Mouse (Mus musculus) urinary bladder, postnatal 10 days (tissue): ENCODE data around the gene A830018L16Rik.
"Not testable (repeated sequence)": the region's sequence is repeated elsewhere in the genome, so short reads cannot be mapped to it uniquely, and the experiment has no call there.

Source experiments
- DNase-seq: peaks from one replicate; pipeline ENCODE4 v3.0.0; 2022; ENCODE audit warnings: low spot score

The A830018L16Rik gene

GRCm38 (mm10) chr1:11413894-11414556, at the start of gene A830018L16Rik:
Gene A830018L16Rik (plus strand): TSS chr1:11414105.
- no peak for DNase-seq

GRCm38 (mm10) chr1:11385846-11386245, 28.1 kb upstream of the A830018L16Rik start:
- DNase-seq: no peak

- no peak for DNase-seq
These were observed 18.5 kb upstream of the A830018L16Rik start for GRCm38 (mm10) chr1:11395408-11395807.

DNA sequence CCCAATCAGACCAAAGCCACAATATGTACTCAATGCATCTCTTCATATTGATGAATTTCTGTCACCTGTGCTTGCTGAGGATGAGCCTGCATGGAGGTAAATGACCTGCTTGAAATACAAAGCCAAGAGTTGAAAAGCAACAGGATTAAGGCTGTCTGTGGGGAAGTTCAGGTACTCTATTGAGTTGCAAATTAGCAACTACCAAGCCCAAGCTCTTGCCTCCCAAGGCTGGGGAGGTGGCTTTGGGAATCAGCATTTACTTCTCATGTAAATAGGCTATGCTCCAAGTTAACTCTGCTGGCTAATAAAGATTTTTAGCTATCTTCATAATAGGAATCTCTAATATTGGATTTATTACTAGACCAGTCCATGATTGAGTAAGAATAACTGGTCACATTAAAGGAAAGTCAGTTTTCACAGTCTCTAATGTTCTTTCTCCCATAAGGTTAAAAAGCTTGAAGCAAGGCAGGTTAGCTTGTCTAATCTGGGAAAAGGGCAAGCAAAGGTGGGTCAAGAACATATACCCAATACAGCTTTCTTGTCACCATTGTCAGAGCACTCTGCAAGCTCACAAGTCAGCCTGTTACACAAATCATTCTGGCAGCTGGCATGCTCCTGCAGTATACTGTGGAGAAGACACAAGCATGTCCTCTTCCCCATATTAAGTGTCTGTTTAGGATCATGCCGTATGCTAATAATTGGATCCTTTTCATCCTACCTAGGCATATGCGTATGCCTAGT, 17.7 kb upstream of the A830018L16Rik start:
- DNase-seq: no peak

DNA sequence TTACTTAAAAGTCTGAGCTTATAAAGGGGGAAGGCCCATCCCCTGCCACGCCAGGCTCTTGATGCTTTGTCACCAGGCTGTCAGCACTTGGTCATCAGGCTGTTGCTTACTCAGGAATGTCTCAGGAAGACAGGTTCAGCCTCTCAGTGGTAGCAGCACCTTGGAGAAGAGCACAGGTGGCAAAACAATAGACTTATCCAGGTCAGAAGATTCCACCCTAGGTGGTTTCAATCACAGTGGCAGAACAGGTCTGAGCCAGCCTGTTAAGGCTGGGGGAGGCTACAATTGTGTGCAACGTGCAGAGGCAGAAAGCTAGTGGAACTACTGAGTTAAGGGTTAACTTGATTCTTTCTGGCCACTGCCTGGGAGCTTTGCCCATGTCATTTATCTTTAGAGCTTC, 12.7 kb upstream of the A830018L16Rik start:
- no peak for DNase-seq

- no peak for DNase-seq
These were observed 8.4 kb upstream of the A830018L16Rik start for GRCm38 (mm10) chr1:11405527-11405926.

- no peak for DNase-seq
These were observed 7.9 kb upstream of the A830018L16Rik start for GRCm38 (mm10) chr1:11406026-11406425.

GRCm38 (mm10) chr1:11414560-11414959, 655 bp downstream of the A830018L16Rik start:
- no peak for DNase-seq

DNA sequence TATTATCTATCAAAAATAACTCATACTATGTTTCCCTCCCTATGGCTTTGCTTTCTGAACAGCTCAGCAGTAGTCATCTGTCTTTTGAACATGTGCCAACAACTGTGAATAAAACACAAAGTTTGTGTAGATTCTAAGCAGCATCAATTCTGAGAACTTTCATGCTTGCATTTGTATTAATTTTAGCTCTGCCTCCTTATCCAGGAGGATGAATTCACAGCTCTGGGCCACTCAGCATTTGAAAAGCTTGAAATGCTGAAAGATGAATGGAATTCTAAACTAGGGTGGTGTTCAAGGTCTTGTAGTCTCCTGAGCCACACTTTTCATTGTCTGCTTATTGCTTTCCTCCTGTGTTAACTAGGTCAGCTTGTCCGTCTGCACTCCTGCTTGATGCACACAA, 13.4 kb downstream of the A830018L16Rik start:
- no peak for DNase-seq

DNA sequence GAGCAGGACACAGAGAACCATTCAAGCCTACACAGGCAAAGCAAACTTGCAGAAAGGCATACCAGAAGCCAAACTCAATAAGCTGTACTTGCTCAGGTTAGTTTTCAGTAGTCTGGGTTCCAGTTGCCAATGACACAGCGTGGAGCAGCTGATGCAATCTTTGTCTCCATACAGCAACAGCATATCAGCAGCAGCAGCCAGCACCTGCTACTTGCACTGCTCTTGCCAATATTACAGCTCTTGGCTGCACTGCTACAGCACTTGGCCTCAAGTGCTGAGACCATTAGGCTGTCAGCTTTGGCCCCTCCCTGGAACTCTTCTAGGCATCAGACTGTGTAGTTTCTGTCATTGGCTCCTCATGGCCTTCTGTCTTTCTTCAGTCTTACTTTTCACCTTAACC, 44.4 kb downstream of the A830018L16Rik start:
- DNase-seq: no peak

GRCm38 (mm10) chr1:11466325-11466724, 52.4 kb downstream of the A830018L16Rik start:
- no peak for DNase-seq

- DNase-seq: no peak
These were observed 53.2 kb downstream of the A830018L16Rik start for GRCm38 (mm10) chr1:11467065-11467643.

GRCm38 (mm10) chr1:11492936-11493335, 79.0 kb downstream of the A830018L16Rik start:
- DNase-seq: no peak

DNA sequence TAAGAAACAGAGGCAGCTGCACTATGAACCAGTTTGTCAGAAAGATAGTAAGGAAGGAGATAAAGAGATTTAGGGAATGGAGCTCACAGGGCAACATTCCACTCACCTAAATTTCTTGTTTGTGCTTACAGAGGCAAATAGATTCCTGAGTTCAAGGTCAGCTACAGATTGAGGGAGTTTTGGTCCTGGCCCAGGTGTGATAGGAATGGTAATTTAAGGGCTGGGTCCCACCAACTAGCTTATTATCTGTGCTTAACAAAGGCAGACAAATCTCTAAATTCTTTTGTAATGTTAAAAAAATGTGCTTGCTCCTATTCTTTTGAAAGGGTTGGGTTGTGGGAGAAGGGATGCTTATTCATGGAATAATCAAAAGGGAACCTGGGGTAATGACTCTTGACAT, 87.7 kb downstream of the A830018L16Rik start:
- no peak for DNase-seq

- DNase-seq: not testable (repeated sequence)
These were observed 135.9 kb downstream of the A830018L16Rik start for GRCm38 (mm10) chr1:11549810-11550209.

GRCm38 (mm10) chr1:11565309-11565708, 151.4 kb downstream of the A830018L16Rik start:
- DNase-seq: no peak

GRCm38 (mm10) chr1:11566730-11567129, 152.8 kb downstream of the A830018L16Rik start:
- no peak for DNase-seq

DNA sequence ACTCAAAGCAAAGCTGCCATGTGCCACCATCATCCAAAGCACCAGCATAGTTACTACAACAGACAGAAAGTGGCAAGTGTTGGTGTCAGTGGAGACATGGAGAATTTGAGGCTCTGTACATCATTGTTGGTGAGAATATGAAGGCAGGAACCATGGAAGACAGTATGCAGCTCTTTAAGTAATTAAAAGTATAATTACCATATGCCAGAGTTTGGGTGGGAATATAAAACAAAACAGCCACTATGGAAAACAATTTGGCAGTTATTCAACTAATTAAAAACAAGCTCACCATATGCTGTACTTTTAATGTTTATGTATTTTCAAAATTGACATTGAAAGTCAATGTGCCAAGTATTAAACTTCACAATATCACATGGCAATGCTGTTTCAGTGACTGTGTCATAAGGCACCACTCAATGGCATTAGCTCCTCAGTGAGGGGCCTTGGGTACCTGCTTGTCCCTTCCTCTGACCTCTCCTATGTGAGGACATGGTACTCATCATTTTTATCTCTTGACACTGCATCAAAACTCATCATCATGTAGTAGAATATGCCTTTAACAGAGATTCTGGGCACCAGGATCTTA, 153.5 kb downstream of the A830018L16Rik start:
- DNase-seq: no peak

DNA sequence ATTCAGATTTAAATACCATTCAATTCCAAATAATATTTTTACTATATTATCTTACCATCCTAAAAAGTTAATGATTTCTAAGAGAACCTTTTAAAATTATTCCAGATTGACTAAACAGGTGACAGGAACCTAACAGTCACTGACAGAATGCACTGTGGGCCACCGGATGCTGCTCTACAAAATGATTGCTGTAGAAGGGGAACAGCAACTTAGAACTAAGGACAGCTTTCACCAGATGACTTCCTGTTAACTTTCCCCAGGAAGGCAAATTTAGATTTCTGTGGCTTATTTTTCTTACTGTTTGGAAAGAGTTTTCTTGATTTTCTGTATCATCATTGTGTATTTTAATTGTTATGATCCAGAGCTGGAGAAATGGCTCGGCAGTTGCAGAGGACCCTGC, 156.4 kb downstream of the A830018L16Rik start:
- no peak for DNase-seq

- no peak for DNase-seq
These were observed 159.6 kb downstream of the A830018L16Rik start for GRCm38 (mm10) chr1:11573462-11573861.

DNA sequence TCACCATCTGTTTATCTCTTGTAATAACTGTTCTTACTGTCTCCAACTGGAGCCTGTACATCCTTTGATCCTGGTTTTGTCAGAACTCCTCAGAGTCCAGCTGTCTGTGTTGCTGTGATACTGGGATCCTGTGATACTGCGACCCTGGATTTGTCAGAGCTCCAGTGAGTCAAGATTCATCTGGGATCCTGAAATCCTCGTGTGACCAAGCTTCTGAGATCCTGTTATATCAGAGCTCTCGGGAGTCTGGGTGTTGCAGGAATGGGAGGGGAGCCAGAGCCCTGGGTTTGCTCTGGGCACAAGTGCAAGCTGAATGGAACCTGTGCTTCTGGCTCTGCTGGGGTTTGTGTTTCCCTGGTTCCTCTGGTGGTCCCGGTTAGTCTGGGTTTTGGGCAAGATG, 166.1 kb downstream of the A830018L16Rik start:
- DNase-seq: no peak

DNA sequence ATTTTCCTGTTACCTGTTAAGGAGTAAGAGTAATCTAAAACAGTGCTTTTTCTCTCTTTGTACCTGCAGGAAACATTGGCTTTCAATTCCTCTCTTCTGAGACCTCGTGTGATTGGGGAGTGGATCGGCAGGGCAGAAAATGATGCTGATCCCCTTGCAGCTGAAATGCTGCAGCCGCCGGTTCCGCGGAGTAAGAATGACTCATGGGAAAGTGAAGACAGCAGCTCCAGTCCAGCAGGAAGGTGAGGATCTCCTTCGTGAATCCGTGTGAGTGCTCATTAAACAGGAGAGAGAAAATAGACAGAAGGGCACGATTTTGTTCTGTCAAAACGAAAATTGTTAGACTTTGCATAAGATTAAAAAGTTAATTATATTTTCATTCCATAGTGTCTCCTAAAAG, 174.4 kb downstream of the A830018L16Rik start:
- no peak for DNase-seq

DNA sequence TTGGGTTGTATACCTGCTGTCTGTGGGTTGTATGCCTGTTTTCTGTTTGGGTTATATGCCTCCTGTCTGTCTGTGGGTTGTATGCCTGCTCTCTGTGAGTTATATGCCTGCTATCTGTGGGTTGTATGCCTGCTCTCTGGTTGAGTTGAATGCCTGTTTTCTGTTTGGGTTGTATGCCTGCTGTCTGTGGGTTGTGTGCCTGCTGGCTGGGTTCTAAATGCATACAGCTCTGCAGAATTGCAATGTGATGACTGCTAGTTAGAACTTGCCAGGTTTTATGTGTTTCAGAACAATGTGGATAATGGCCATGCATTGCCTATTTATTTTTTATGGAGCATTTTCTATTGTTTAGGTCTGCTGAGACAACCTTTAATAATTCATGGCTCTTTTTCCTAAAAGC, 236.2 kb downstream of the A830018L16Rik start:
- no peak for DNase-seq
